Mouse (Mus musculus) liver, postnatal 0 days (tissue): Measurements from ENCODE around the gene Sox13. TPM values are rescaled to one million over a fixed set of nuclear protein-coding genes. Genes with fewer than 3 reads are reported as not detected.
A peak's percentile ranks its signal among the peaks of the same experiment; 100 is the strongest.

Source experiments
- ATAC-seq: fragments of 200-750 bp; cut with Nextera tagmentation; 2 replicates; pipeline ENCODE4 v1.8.0; 2017; ENCODE audit warnings: mild to moderate bottlenecking, moderate library complexity
- DNase-seq: peaks from one replicate; pipeline ENCODE4 v3.0.0-alpha.2; 2016
- H3K27ac ChIP-seq: fragments of 300-500 bp; sonication (generic); 2 replicates; pipeline ENCODE4 v1.5.1; 2014; ENCODE audit warnings: antibody characterized with exemption, moderate library complexity, mild to moderate bottlenecking, low read depth
- H3K27me3 ChIP-seq: fragments of 300-500 bp; sonication (generic); 2 replicates; pipeline ENCODE4 v1.6.1; 2014; ENCODE audit warnings: low read length, control low read depth, mixed read lengths; ENCODE audit not compliant: insufficient read depth
- H3K36me3 ChIP-seq: fragments of 300-500 bp; sonication (generic); replicated peaks from 2 replicates; pipeline ENCODE4 v1.6.1; 2014; ENCODE audit warnings: mild to moderate bottlenecking, control low read depth, low read length, moderate library complexity, mixed read lengths; ENCODE audit not compliant: insufficient read depth
- H3K4me1 ChIP-seq: fragments of 300-500 bp; sonication (generic); 2 replicates; pipeline ENCODE4 v1.6.1; 2014; ENCODE audit warnings: antibody characterized with exemption, mild to moderate bottlenecking, control low read depth; ENCODE audit not compliant: insufficient read depth
- H3K4me2 ChIP-seq: fragments of 300-500 bp; sonication (generic); 2 replicates; pipeline ENCODE4 v1.6.1; 2014; ENCODE audit warnings: low read depth, mild to moderate bottlenecking, low read length, moderate library complexity, mixed read lengths
- H3K4me3 ChIP-seq: fragments of 300-500 bp; sonication (generic); 2 replicates; pipeline ENCODE4 v1.5.1; 2014; ENCODE audit warnings: low read depth, low read length
- H3K9ac ChIP-seq: fragments of 300-500 bp; sonication (generic); replicated peaks from 2 replicates; pipeline ENCODE4 v1.6.1; 2014; ENCODE audit warnings: mild to moderate bottlenecking, moderate library complexity
- H3K9me3 ChIP-seq: fragments of 300-500 bp; sonication (generic); 2 replicates; pipeline ENCODE4 v1.6.1; 2016; ENCODE audit warnings: mild to moderate bottlenecking, control low read depth, low read length, mixed read lengths
- CTCF ChIP-seq: sonication (generic); IDR thresholded peaks from 2 replicates; pipeline ENCODE4 v1.5.1; 2016; ENCODE audit warnings: antibody characterized with exemption, low read depth
- EP300 ChIP-seq: IDR thresholded peaks from 2 replicates; pipeline ENCODE4 v1.6.1; 2016; ENCODE audit warnings: antibody characterized with exemption, low read depth, mild to moderate bottlenecking
- WGBS: fragments of 180-500 bp; shearing (Covaris S2); extraction: QIAGEN DNeasy Blood & Tissue Kit; methylation state at CpG from one replicate; pipeline ENCODE4 v1.1.7; 2014; ENCODE audit not compliant: insufficient replicate concordance; 5-methylcytosine and 5-hydroxymethylcytosine counted together
- polyA plus RNA-seq: library from polyadenylated mRNA; unstranded; fragments of >200 nt; fragmentation: Nextera tagmentation; extraction: Ambion mirVana; gene quantifications from 2 replicates; pipeline ENCODE4 v1.2.1, GENCODE M21; 2015

Gene Sox13
- polyA plus RNA-seq, 1 experiment from 2014 or later: 1.3 TPM

DNA sequence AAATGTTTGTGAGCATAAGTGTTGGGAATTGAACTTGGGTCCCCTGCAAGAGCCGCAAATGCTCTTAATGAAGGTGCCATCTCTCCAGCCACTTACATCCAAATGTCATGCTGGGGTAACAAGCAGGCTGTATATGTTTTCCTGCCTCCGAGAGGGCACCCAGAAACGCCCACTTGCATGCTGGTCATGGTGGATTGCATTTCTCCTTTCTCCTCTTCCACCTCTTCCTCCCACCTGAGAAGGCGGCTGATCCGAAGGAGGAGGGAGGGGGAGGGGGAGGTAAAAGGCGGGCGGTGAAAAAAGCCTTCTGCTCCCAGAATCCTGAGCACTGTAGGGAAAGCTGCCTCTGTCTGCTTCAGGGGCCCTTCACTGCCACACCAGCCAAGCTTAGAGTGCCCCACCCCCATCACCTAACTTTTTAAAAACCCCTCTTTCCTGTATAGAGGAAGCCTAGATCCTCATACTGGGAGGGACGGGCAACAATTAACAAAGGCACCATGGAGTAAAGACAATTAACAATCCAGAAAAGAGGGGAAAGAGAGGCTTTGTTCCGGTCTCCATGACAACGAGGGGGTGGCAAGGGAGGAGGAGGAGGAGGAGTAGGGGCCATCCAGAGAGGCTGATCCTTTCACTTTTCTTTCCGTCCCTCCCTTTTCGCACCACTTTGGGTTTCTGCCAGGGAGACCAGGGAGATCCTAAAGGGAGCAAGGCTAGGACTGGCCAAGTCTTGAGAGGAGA is 10.0 kb upstream of the Sox13 start:
- H3K27me3 ChIP-seq: no peaks in the 10 kb centered on the region
- no peak overlapping the region for H3K27ac ChIP-seq
- H3K9me3 ChIP-seq: peaks cover 4% of the 10 kb centered on the region; the same call in 1 of the 2 replicates
- 44% methylated on average over 12 of the region's 12 CpGs for WGBS
- no peak for DNase-seq
- H3K4me2 ChIP-seq: peak overlapping the region; percentile 44
- TF ChIP-seq EP300: no peak
- no peak for TF ChIP-seq CTCF
- no peak overlapping the region for H3K9ac ChIP-seq
- H3K36me3 ChIP-seq: no peaks in the 10 kb centered on the region
- H3K4me1 ChIP-seq: no peaks in the 10 kb centered on the region; the same call in 1 of the 2 replicates
- ATAC-seq: no peak
- H3K4me3 ChIP-seq: no peak overlapping the region

- Histone ChIP-seq H3K4me3 (no peak overlapping the region), H3K9me3 (peaks cover 7% of the 10 kb centered on the region; the same call in 1 of the 2 replicates), H3K4me2 (no peak overlapping the region), H3K27ac (no peak overlapping the region), H3K9ac (no peak overlapping the region), H3K4me1 (no peaks in the 10 kb centered on the region; the same call in 1 of the 2 replicates), H3K27me3 (no peaks in the 10 kb centered on the region), H3K36me3 (no peaks in the 10 kb centered on the region)
- no peak for TF ChIP-seq EP300
- no peak for TF ChIP-seq CTCF
- no peak for DNase-seq
- no peak for ATAC-seq
- WGBS: 41% methylated on average over 2 of the region's 2 CpGs
Measured at GRCm38 (mm10) chr1:133432566-133432965, 8.4 kb upstream of the Sox13 start.

- peak; percentile 43; the same call in 1 of the 2 replicates for ATAC-seq
Measured at GRCm38 (mm10) chr1:133431133-133431532, 7.0 kb upstream of the Sox13 start.

DNA sequence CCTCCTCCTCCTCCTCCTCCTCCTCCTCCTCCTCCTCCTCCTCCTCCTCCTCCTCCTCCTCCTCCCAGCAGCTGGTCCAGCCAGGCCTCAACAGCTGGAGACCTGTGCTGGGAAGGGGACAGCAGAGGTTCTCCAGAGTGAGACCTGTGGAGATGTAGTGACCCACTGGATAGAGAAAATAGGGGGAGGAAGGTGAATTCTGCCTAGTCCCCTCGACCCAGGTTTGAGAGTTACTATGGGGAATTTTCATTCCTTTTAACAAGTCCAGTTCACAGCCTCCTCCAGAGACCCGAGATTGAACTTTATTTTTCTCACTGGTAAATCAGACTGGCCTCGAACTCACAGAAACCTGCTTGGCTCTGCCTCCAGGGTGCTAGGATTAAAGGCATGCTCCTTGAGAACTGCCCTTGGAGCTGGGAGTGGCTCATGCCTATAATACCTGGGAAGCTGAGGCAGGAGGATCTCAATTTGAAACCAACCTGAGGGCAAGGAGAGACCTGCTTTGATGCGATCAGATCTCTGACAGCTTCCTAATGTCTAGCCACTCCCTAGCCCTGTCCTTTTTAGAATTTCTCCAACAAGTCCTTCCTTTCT is 467 bp upstream of the Sox13 start:
- no peak overlapping the region for H3K27ac ChIP-seq
- H3K27me3 ChIP-seq: peaks cover 7% of the 10 kb centered on the region
- H3K4me2 ChIP-seq: peak overlapping the region; percentile 86; the same call in 1 of the 2 replicates
- no peaks in the 10 kb centered on the region for H3K36me3 ChIP-seq
- no peak for ATAC-seq
- no peak for DNase-seq
- WGBS: 55% methylated on average over 4 of the region's 4 CpGs
- H3K4me3 ChIP-seq: no peak overlapping the region
- 0 out of 2 replicates have a peak, but pooled peaks cover 2% of the 10 kb centered on the region for H3K4me1 ChIP-seq
- TF ChIP-seq EP300 (no peak), CTCF (no peak)
- H3K9ac ChIP-seq: no peak overlapping the region
- H3K9me3 ChIP-seq: peaks cover 4% of the 10 kb centered on the region; the same call in 1 of the 2 replicates

More at GRCm38 (mm10) chr1:133431133-133431532, 7.0 kb upstream of the Sox13 start:
- Histone ChIP-seq H3K27ac (peak overlapping the region; percentile 6; the same call in 1 of the 2 replicates), H3K4me1 (no peaks in the 10 kb centered on the region; the same call in 1 of the 2 replicates), H3K4me3 (no peak overlapping the region), H3K9me3 (peaks cover 7% of the 10 kb centered on the region; the same call in 1 of the 2 replicates), H3K27me3 (no peaks in the 10 kb centered on the region), H3K9ac (no peak overlapping the region), H3K36me3 (no peaks in the 10 kb centered on the region), H3K4me2 (no peak overlapping the region)
- whole genome bisulfite sequencing: 57% methylated on average over 2 of the region's 2 CpGs
- TF ChIP-seq EP300: no peak
- no peak for TF ChIP-seq CTCF
- DNase-seq: no peak

DNA sequence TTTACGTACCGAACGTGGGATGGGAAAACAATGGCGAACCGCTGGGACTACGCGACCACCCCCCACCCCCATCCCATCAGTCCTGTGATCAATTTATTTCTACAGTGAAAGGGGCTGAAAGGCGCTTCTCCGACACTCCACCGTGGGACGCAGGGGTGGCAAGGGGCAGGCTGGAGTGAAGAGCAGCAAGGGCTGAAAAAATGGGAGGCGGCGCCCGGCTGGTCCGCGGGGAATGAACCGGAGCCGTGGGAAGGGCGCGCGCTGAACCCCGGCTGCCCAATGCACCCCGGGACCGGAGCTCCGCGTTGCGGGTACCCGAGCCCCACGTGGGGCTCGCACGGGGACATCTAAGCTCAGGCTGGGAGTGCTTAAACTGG is 1.0 kb downstream of the Sox13 start:
- Histone ChIP-seq H3K9me3 (no peaks in the 10 kb centered on the region), H3K27me3 (peaks cover 7% of the 10 kb centered on the region), H3K4me1 (peaks cover 9% of the 10 kb centered on the region; the same call in 1 of the 2 replicates), H3K9ac (peak overlapping the region; percentile 69), H3K36me3 (no peaks in the 10 kb centered on the region), H3K4me2 (peak overlapping the region; percentile 86), H3K4me3 (peak overlapping the region; percentile 57), H3K27ac (no peak overlapping the region)
- no peak for TF ChIP-seq CTCF
- TF ChIP-seq EP300: no peak
- no peak for DNase-seq
- WGBS: 0% methylated on average over 26 of the region's 31 CpGs
- peak; percentile 7; the same call in 1 of the 2 replicates for ATAC-seq

GRCm38 (mm10) chr1:133422615-133423161 is 1.5 kb downstream of the Sox13 start:
- H3K9ac ChIP-seq: peak overlapping the region; percentile 69
- TF ChIP-seq EP300 (no peak), CTCF (no peak)
- peaks cover 10% of the 10 kb centered on the region for H3K4me1 ChIP-seq
- H3K4me3 ChIP-seq: peak overlapping the region; percentile 57
- ATAC-seq (no peak), DNase-seq (no peak)
- under 1% methylated on average over 29 of the region's 29 CpGs for whole genome bisulfite sequencing
- H3K4me2 ChIP-seq: peak overlapping the region; percentile 86
- no peaks in the 10 kb centered on the region for H3K36me3 ChIP-seq
- no peaks in the 10 kb centered on the region for H3K9me3 ChIP-seq
- peaks cover 7% of the 10 kb centered on the region for H3K27me3 ChIP-seq
- no peak overlapping the region for H3K27ac ChIP-seq
